Mouse (Mus musculus): ENCODE measurements around the gene Ppm1b. TPM values are rescaled to one million over a fixed set of nuclear protein-coding genes. Genes with fewer than 3 reads are reported as not detected.

Ppm1b gene
- 10 to 100 TPM; 41.0 to 41.5 TPM for total RNA-seq (2023)

GRCm38 (mm10) chr17:84956441-84956840 is at the start of gene Ppm1b:
Ppm1b (plus strand) TSS chr17:84956741.

GRCm38 (mm10) chr17:85028093-85028739 is 71.7 kb downstream of the Ppm1b start, which contains the start of gene Slc3a1:
Slc3a1 (plus strand) TSS chr17:85028376.

Other genes with a start within 250 kb of the Ppm1b start
- gene Lrpprc, start 166.0 kb upstream of the Ppm1b start, total RNA-seq (2023) = 10 to 100 TPM; 14.1 to 17.0 TPM
- gene Slc3a1, start 71.6 kb downstream of the Ppm1b start, total RNA-seq (2023) = under 1 TPM; 0.33 to 0.44 TPM
- gene Prepl, start 133.5 kb downstream of the Ppm1b start, total RNA-seq (2023) = 10 to 100 TPM in 1 of 2 experiments, 1 to 10 TPM in 1; 9.6 to 10.1 TPM
- gene Camkmt, start 133.8 kb downstream of the Ppm1b start, total RNA-seq (2023) = 1 to 10 TPM; 5.0 to 5.6 TPM